Mouse (Mus musculus) MEL (cell line): Measurements from ENCODE around the gene Man2a1. TPM values are rescaled to one million over a fixed set of nuclear protein-coding genes. Genes with fewer than 3 reads are reported as not detected.

Source experiments
- DNase-seq: peaks from one replicate; pipeline ENCODE4 v3.0.0; 2011; ENCODE audit warnings: low read depth, low spot score
- H3K27ac ChIP-seq: 2 replicates; pipeline ENCODE4 v1.5.1; 2012; ENCODE audit warnings: low read depth, mild to moderate bottlenecking, control low read depth, low read length, moderate library complexity; ENCODE audit not compliant: control insufficient read depth
- H3K27me3 ChIP-seq, 2 experiments: fragments of 150-350 bp in 1 of 2; sonication (generic) in 1 of 2; 2 replicates each; pipeline ENCODE4 v1.6.1; 2012; ENCODE audit warnings: low read length in 2 of 2, mild to moderate bottlenecking in 2 of 2, improper control_type of control experiment in 1 of 2, moderate library complexity in 1 of 2; ENCODE audit not compliant: insufficient read depth in 2 of 2, control insufficient read depth in 1 of 2
- H3K36me3 ChIP-seq, 2 experiments: 2 replicates each; pipeline ENCODE4 v1.6.1; 2012 to 2014; ENCODE audit warnings: low read length in 2 of 2, improper control_type of control experiment in 1 of 2, inconsistent platforms in 1 of 2, mild to moderate bottlenecking in 1 of 2; ENCODE audit not compliant: insufficient read depth in 2 of 2, control insufficient read depth in 1 of 2
- H3K4me1 ChIP-seq, 2 experiments: fragments of 150-350 bp in 1 of 2; sonication (generic) in 1 of 2; 2 replicates each; pipeline ENCODE4 v1.6.1; 2012; ENCODE audit warnings: low read length in 2 of 2, improper control_type of control experiment in 1 of 2, mild to moderate bottlenecking in 1 of 2; ENCODE audit not compliant: insufficient read depth in 2 of 2, control insufficient read depth in 1 of 2
- H3K4me3 ChIP-seq, 2 experiments: fragments of 150-350 bp in 1 of 2; sonication (generic) in 1 of 2; 2 replicates each; pipeline ENCODE4 v1.5.1; 2012; ENCODE audit warnings: low read depth in 2 of 2, low read length in 2 of 2, mild to moderate bottlenecking in 2 of 2, moderate library complexity in 2 of 2, control low read depth in 1 of 2, improper control_type of control experiment in 1 of 2; ENCODE audit not compliant: control insufficient read depth in 1 of 2, insufficient read depth in 1 of 2
- H3K79me2 ChIP-seq: 2 replicates; pipeline ENCODE4 v1.6.1; 2012; ENCODE audit warnings: mild to moderate bottlenecking, low read length, moderate library complexity; ENCODE audit not compliant: control insufficient read depth, poor library complexity, insufficient read depth
- H3K9ac ChIP-seq: 2 replicates; pipeline ENCODE4 v1.6.1; 2012; ENCODE audit warnings: low read depth, mild to moderate bottlenecking, control low read depth, low read length, moderate library complexity; ENCODE audit not compliant: control insufficient read depth, poor library complexity, severe bottlenecking
- H3K9me3 ChIP-seq: fragments of 150-350 bp; sonication (generic); replicated peaks from 2 replicates; pipeline ENCODE4 v1.6.1; 2012; ENCODE audit warnings: mild to moderate bottlenecking, low read length, improper control_type of control experiment, moderate library complexity; ENCODE audit not compliant: insufficient read depth
- BHLHE40 ChIP-seq: IDR thresholded peaks from 2 replicates; pipeline ENCODE4 v1.6.1; 2012; ENCODE audit warnings: low read depth, mild to moderate bottlenecking, inconsistent platforms, low read length, improper control_type of control experiment, borderline replicate concordance
- E2F4 ChIP-seq: IDR thresholded peaks from 2 replicates; pipeline ENCODE4 v1.6.1; 2011; ENCODE audit warnings: low read depth, low read length, improper control_type of control experiment, borderline replicate concordance
- ELF1 ChIP-seq: IDR thresholded peaks from 2 replicates; pipeline ENCODE4 v1.6.1; 2014; ENCODE audit warnings: low read depth, mild to moderate bottlenecking, inconsistent platforms, low read length, improper control_type of control experiment, moderate library complexity
- EP300 ChIP-seq, 2 experiments: IDR thresholded peaks; 2 replicates each; pipeline ENCODE4 v1.6.1; 2011; ENCODE audit warnings: improper control_type of control experiment in 2 of 2, low read length in 2 of 2, low read depth in 1 of 2, mild to moderate bottlenecking in 1 of 2
- ETS1 ChIP-seq: IDR thresholded peaks from 2 replicates; pipeline ENCODE4 v1.6.1; 2012; ENCODE audit warnings: low read depth, mild to moderate bottlenecking, inconsistent platforms, low read length, improper control_type of control experiment, moderate library complexity
- GATA1 ChIP-seq: IDR thresholded peaks from 2 replicates; pipeline ENCODE4 v1.6.1; 2011; ENCODE audit warnings: low read depth, low read length, improper control_type of control experiment
- HCFC1 ChIP-seq: IDR thresholded peaks from 2 replicates; pipeline ENCODE4 v1.6.1; 2012; ENCODE audit warnings: low read depth, mild to moderate bottlenecking, inconsistent platforms, low read length, improper control_type of control experiment, moderate library complexity
- MAFK ChIP-seq: IDR thresholded peaks from 2 replicates; pipeline ENCODE4 v1.6.1; 2011; ENCODE audit warnings: low read depth, mild to moderate bottlenecking, low read length, improper control_type of control experiment, borderline replicate concordance
- MEF2A ChIP-seq: IDR thresholded peaks from 2 replicates; pipeline ENCODE4 v1.6.1; 2014; ENCODE audit warnings: low read depth, mild to moderate bottlenecking, inconsistent platforms, low read length, improper control_type of control experiment; ENCODE audit not compliant: poor library complexity, insufficient replicate concordance, severe bottlenecking; ENCODE audit errors: extremely low read depth
- MYC ChIP-seq: IDR thresholded peaks from 2 replicates; pipeline ENCODE4 v1.6.1; 2011; ENCODE audit warnings: low read depth, mild to moderate bottlenecking, low read length, improper control_type of control experiment, moderate library complexity
- NELFE ChIP-seq: IDR thresholded peaks from 2 replicates; pipeline ENCODE4 v1.6.1; 2011; ENCODE audit warnings: low read depth, low read length, improper control_type of control experiment
- NRF1 ChIP-seq: IDR thresholded peaks from 2 replicates; pipeline ENCODE4 v1.6.1; 2014; ENCODE audit warnings: low read depth, mild to moderate bottlenecking, inconsistent platforms, low read length, improper control_type of control experiment, moderate library complexity; ENCODE audit not compliant: poor library complexity, insufficient read depth, severe bottlenecking
- POLR2AphosphoS5 ChIP-seq: IDR thresholded peaks from 2 replicates; pipeline ENCODE4 v1.6.1; 2012; ENCODE audit warnings: low read depth, borderline replicate concordance, mild to moderate bottlenecking, inconsistent platforms, low read length, moderate library complexity, mixed read lengths
- SIN3A ChIP-seq: IDR thresholded peaks from 2 replicates; pipeline ENCODE4 v1.6.1; 2012; ENCODE audit warnings: low read length, improper control_type of control experiment, inconsistent platforms
- SMC3 ChIP-seq: IDR thresholded peaks from 2 replicates; pipeline ENCODE4 v1.6.1; 2011; ENCODE audit warnings: low read depth, low read length, improper control_type of control experiment
- TBP ChIP-seq: IDR thresholded peaks from 2 replicates; pipeline ENCODE4 v1.8.0; 2011; ENCODE audit warnings: low read depth, low read length, improper control_type of control experiment
- TCF12 ChIP-seq: IDR thresholded peaks from 2 replicates; pipeline ENCODE4 v1.6.1; 2014; ENCODE audit warnings: low read depth, mild to moderate bottlenecking, inconsistent platforms, low read length, improper control_type of control experiment, moderate library complexity
- UBTF ChIP-seq: IDR thresholded peaks from 2 replicates; pipeline ENCODE4 v1.6.1; 2012; ENCODE audit warnings: low read depth, mild to moderate bottlenecking, inconsistent platforms, low read length, improper control_type of control experiment, moderate library complexity, borderline replicate concordance; ENCODE audit not compliant: insufficient read depth
- USF1 ChIP-seq: IDR thresholded peaks from 2 replicates; pipeline ENCODE4 v1.6.1; 2014; ENCODE audit warnings: low read depth, mild to moderate bottlenecking, inconsistent platforms, low read length, improper control_type of control experiment, moderate library complexity
- USF2 ChIP-seq, 2 experiments: IDR thresholded peaks; 2 replicates each; pipeline ENCODE4 v1.6.1; 2011 to 2012; ENCODE audit warnings: improper control_type of control experiment in 2 of 2, low read length in 2 of 2, borderline replicate concordance in 1 of 2, inconsistent platforms in 1 of 2, low read depth in 1 of 2, mild to moderate bottlenecking in 1 of 2; ENCODE audit not compliant: insufficient read depth in 1 of 2
- polyA plus RNA-seq, 2 experiments: library from polyadenylated mRNA; stranded (reverse) in 1 of 2; unstranded in 1 of 2; fragments of >175 nt in 1 of 2; fragments of >200 nt in 1 of 2; gene quantifications; 2 replicates each; pipeline versions ENCODE4 v1.2.1 to v1.2.4; 2012; ENCODE audit warnings: low replicate concordance in 2 of 2, low read depth in 1 of 2; ENCODE audit not compliant: insufficient read length in 2 of 2, insufficient read depth in 1 of 2, missing spikeins in 1 of 2
- total RNA-seq: library from RNA; depleted of rRNA; stranded (reverse); fragments of 300-350 nt; gene quantifications from 2 replicates; pipeline ENCODE4 v1.2.3, GENCODE M21; 2012

Gene Man2a1
- total and polyA plus RNA-seq, 3 experiments, result 8.7 to 27.5 (median 9.1) TPM

DNA sequence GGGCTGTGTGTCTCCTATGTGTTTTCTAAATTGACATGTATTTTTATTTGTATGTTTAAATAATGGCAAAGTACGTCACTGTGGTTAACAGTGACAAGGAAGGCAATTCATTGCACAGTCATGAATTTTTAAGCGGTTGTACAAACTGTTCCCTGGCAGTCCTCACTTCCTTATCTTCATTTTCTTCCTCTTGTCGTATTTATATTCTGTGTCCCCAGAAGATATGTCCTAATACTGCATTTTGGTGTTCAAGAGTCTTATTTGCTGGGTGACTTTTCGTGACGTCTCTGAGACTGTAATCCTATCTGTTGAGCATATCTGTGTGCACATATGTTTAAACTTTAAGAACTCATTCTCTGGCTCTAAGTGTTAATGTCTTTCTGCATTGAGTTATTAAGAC lies 120.6 kb downstream of the Man2a1 start:
- DNase-seq, result peak; percentile 81
- Histone ChIP-seq H3K4me3 (0 out of 4 replicates have a peak overlapping the region, but pooled peaks of 1 of the 2 experiments have one; percentile 22), H3K79me2 (no peaks in the 10 kb centered on the region), H3K27ac (peak overlapping the region; percentile 79), H3K9ac (peak overlapping the region; percentile 37), H3K9me3 (no peaks in the 10 kb centered on the region), H3K4me1 (peaks cover 3 to 6% of the 10 kb centered on the region in 2 experiments; a peak in 2 of 4 replicates), H3K27me3 (no peaks in the 10 kb centered on the region), H3K36me3 (peaks cover 0 to 13% of the 10 kb centered on the region in 2 experiments; a peak in 3 of 4 replicates)
- TF ChIP-seq USF2 (IDR thresholded peaks at IDR 0.05; ENCODE audit: borderline replicate concordance in 1 of 2, insufficient read depth in 1 of 2, low read depth in 1 of 2, low read length in 2 of 2) (no peak), E2F4 (no peak), ELF1 (0 out of 2 replicates have a peak, but pooled peaks have one; percentile 33), NELFE (no peak), GATA1 (peak; percentile 88), HCFC1 (no peak), ETS1 (peak; percentile 90), TBP (no peak), MAFK (peak; percentile 49; the same call in 1 of the 2 replicates), SIN3A (peak; percentile 69), POLR2AphosphoS5 (no peak), EP300 (IDR thresholded peaks at IDR 0.05; ENCODE audit: low read depth in 1 of 2, low read length in 2 of 2) (peak; percentile 61 to 74), TCF12 (peak; percentile 51), SMC3 (no peak), MYC (no peak)

DNA sequence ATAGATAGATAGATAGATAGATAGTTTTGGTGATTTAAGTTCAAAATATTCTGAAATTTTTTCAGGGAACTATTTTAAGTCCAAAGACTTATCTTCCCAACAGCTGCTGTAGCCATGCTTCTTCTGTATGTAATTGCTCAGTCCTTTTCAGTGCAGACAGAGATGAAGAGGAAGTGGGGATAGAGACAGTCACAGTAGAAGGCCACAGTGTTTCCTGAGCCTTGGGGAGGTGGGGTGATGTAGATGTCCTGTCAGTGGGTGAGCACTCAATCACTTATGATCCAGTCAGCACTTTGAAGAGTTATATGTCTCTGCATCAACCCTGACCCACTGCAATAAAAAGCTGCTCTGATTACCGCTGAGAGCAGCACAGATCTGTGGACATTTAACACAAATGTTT lies 122.6 kb downstream of the Man2a1 start:
- H3K9ac ChIP-seq, result no peak overlapping the region
- no peak overlapping the region for H3K27ac ChIP-seq
- no peak overlapping the region for H3K4me3 ChIP-seq
- TF ChIP-seq SMC3 (no peak), HCFC1 (no peak), ELF1 (no peak), NRF1 (no peak), BHLHE40 (no peak), USF2 (IDR thresholded peaks at IDR 0.05; ENCODE audit: borderline replicate concordance in 1 of 2, insufficient read depth in 1 of 2, low read depth in 1 of 2, low read length in 2 of 2) (no peak), MYC (no peak), MEF2A (no peak), USF1 (no peak), UBTF (no peak)
- H3K9me3 ChIP-seq, result no peaks in the 10 kb centered on the region
- peaks cover 0 to 13% of the 10 kb centered on the region in 2 experiments; a peak in 3 of 4 replicates for H3K36me3 ChIP-seq
- H3K79me2 ChIP-seq, result no peaks in the 10 kb centered on the region
- H3K27me3 ChIP-seq, result no peaks in the 10 kb centered on the region
- H3K4me1 ChIP-seq, result peaks cover 3 to 6% of the 10 kb centered on the region in 2 experiments; a peak in 2 of 4 replicates
- peak; percentile 39 for DNase-seq
